Mouse (Mus musculus) embryo, embryonic 11.5 days (tissue): ENCODE data around the gene Gm29866.
"Not testable (repeated sequence)": the region's sequence is repeated elsewhere in the genome, so short reads cannot be mapped to it uniquely, and the experiment has no call there.

Experiments
- DNase-seq: peaks from one replicate; pipeline ENCODE4 v3.0.0-alpha.2; 2012; ENCODE audit warnings: low read depth, low spot score

Gene Gm29866

GRCm38 (mm10) chrY:20993557-20993956 is at the start of gene Gm29866:
Gene Gm29866, minus strand, starts transcription at chrY:20993657.
- DNase-seq, result not testable (repeated sequence)
